In the genomic region with DNA sequence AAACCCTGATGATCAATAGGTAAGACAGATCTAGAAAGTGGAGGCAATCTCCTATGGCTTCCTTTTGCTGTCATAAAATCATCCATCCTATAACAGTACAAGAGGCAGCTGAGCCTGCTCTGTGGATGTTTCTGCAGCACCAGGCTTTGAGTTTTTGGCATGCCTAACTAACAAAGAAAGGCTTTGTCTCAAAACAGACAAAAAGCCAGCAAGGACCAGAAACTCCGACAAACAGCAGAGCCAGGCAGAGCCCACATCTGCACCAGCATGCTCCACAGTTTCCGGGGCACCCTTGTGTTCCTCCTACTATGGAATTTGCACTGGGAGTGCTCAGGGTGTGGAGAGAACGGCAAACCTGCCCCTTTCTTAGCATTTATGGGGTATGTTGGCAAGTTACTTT, we compare ENCODE assay signal across 12 mouse cellular contexts. TPM values are rescaled to one million over a fixed set of nuclear protein-coding genes. Genes with fewer than 3 reads are reported as not detected.
DNase-seq lines count a peak whose midpoint lies in the region; ATAC-seq and TF ChIP-seq lines count a peak whose summit lies in the region.
"Had no signal": no experiment of that assay in that cellular context is flagged by ENCODE, and none has a peak within 500 bp of the region (broad histone marks: within the 10 kb centered on the region; RNA-seq: fewer than 3 reads in every experiment).

No protein-coding gene starts in this region.

- no peak overlapping the region for H3K4me2 ChIP-seq in lung, postnatal 0 days (replicated peaks; ENCODE audit: low read depth, low read length)
- H3K4me2 ChIP-seq in embryonic facial prominence, embryonic 13.5 days = no peak overlapping the region
- H3K4me2 ChIP-seq in intestine, embryonic 15.5 days (replicated peaks) = no peak overlapping the region
- H3K4me2 ChIP-seq in stomach, embryonic 15.5 days = no peak overlapping the region
- H3K4me2 ChIP-seq: liver, embryonic 11.5 days had no signal

- no peaks in the 10 kb centered on the region; the same call in 1 of the 2 replicates for H3K4me1 ChIP-seq in lung, postnatal 0 days (ENCODE audit: insufficient read depth, low read depth, low read length)
- H3K4me1 ChIP-seq in embryonic facial prominence, embryonic 13.5 days = peaks cover 18% of the 10 kb centered on the region
- peaks cover 5% of the 10 kb centered on the region; the same call in 1 of the 2 replicates for H3K4me1 ChIP-seq in intestine, embryonic 15.5 days (replicated peaks)
- H3K4me1 ChIP-seq in stomach, embryonic 15.5 days = no peaks in the 10 kb centered on the region

- H3K36me3 ChIP-seq in lung, postnatal 0 days (ENCODE audit: insufficient read depth, low read length) = no peaks in the 10 kb centered on the region
- 0 out of 2 replicates have a peak, but pooled peaks cover 2% of the 10 kb centered on the region for H3K36me3 ChIP-seq in embryonic facial prominence, embryonic 13.5 days
- H3K36me3 ChIP-seq in intestine, embryonic 15.5 days = no peaks in the 10 kb centered on the region
- no peaks in the 10 kb centered on the region for H3K36me3 ChIP-seq in stomach, embryonic 15.5 days

- no peak for TF ChIP-seq CTCF in lung, postnatal 0 days (IDR thresholded peaks at IDR 0.05)

- H3K27me3 ChIP-seq in lung, postnatal 0 days (replicated peaks; ENCODE audit: insufficient read depth, low read length) = no peaks in the 10 kb centered on the region
- H3K27me3 ChIP-seq in embryonic facial prominence, embryonic 13.5 days = no peaks in the 10 kb centered on the region
- no peaks in the 10 kb centered on the region for H3K27me3 ChIP-seq in intestine, embryonic 15.5 days (replicated peaks)
- H3K27me3 ChIP-seq in stomach, embryonic 15.5 days (replicated peaks) = no peaks in the 10 kb centered on the region

- DNase-seq in lung, postnatal 0 days (ENCODE audit: low spot score) = no peak
- DNase-seq in lung, postnatal 25 days (ENCODE audit: low spot score) = no peak
- no peak for DNase-seq in testis, postnatal 14 days (ENCODE audit: low spot score)
- no peak for DNase-seq in natural killer cell, adult 2 months (ENCODE audit: low spot score in 2 of 2)
- DNase-seq: adrenal gland, postnatal 10 days; cerebellum, postnatal 10 days; kidney, postnatal 4 days had no signal

- WGBS in lung, postnatal 0 days = 54% methylated on average over 3 of the region's 3 CpGs
- 18% methylated on average over 3 of the region's 3 CpGs for WGBS in embryonic facial prominence, embryonic 13.5 days
- 42% methylated on average over 3 of the region's 3 CpGs for WGBS in intestine, embryonic 15.5 days
- WGBS in stomach, embryonic 15.5 days = 37% methylated on average over 3 of the region's 3 CpGs

- H3K9me3 ChIP-seq in lung, postnatal 0 days (ENCODE audit: low read length) = no peaks in the 10 kb centered on the region
- no peaks in the 10 kb centered on the region for H3K9me3 ChIP-seq in embryonic facial prominence, embryonic 13.5 days
- H3K9me3 ChIP-seq in intestine, embryonic 15.5 days = no peaks in the 10 kb centered on the region
- H3K9me3 ChIP-seq in stomach, embryonic 15.5 days = no peaks in the 10 kb centered on the region

- TF ChIP-seq EP300 in lung, postnatal 0 days (IDR thresholded peaks at IDR 0.05) = no peak

- no peak for ATAC-seq in lung, postnatal 0 days
- ATAC-seq in embryonic facial prominence, embryonic 13.5 days (ENCODE audit: insufficient number of reproducible peaks, insufficient read depth, low FRiP score, low TSS enrichment, low read depth) = no peak
- peak; percentile 77 for ATAC-seq in intestine, embryonic 15.5 days
- ATAC-seq in stomach, embryonic 15.5 days (ENCODE audit: insufficient read depth, low FRiP score, low read depth) = peak; percentile 53; the same call in 1 of the 2 replicates
- ATAC-seq in inflammation-experienced regulatory T-cells, adult 6 months = no peak

- peak overlapping the region; percentile 40; the same call in 1 of the 2 replicates for H3K27ac ChIP-seq in lung, postnatal 0 days (ENCODE audit: low read length)
- H3K27ac ChIP-seq in embryonic facial prominence, embryonic 13.5 days = peak overlapping the region; percentile 74; the same call in 1 of the 2 replicates
- H3K27ac ChIP-seq in intestine, embryonic 15.5 days = no peak overlapping the region
- H3K27ac ChIP-seq in stomach, embryonic 15.5 days = no peak overlapping the region

- no peak overlapping the region for H3K4me3 ChIP-seq in lung, postnatal 0 days (ENCODE audit: low read depth, low read length)
- H3K4me3 ChIP-seq in embryonic facial prominence, embryonic 13.5 days = no peak overlapping the region
- no peak overlapping the region for H3K4me3 ChIP-seq in intestine, embryonic 15.5 days (replicated peaks)
- no peak overlapping the region for H3K4me3 ChIP-seq in stomach, embryonic 15.5 days (replicated peaks)

- H3K9ac ChIP-seq in lung, postnatal 0 days (replicated peaks; ENCODE audit: low read depth) = no peak overlapping the region
- H3K9ac ChIP-seq in embryonic facial prominence, embryonic 13.5 days = no peak overlapping the region
- no peak overlapping the region for H3K9ac ChIP-seq in intestine, embryonic 15.5 days
- H3K9ac ChIP-seq in stomach, embryonic 15.5 days = no peak overlapping the region

RNA-seq across cellular contexts. Expression of a gene that starts 47.0 kb away (rescaled TPM):
- 47.3 and 55.7 TPM in 2 replicates for polyA plus RNA-seq in lung, postnatal 0 days (2015; fragmentation: Nextera tagmentation; extraction: Ambion mirVana)
- 120 and 125 TPM in 2 replicates for polyA plus RNA-seq in embryonic facial prominence, embryonic 13.5 days (2015; fragmentation: Nextera tagmentation; extraction: Ambion mirVana)
- polyA plus RNA-seq in intestine, embryonic 15.5 days (2015; fragmentation: Nextera tagmentation; extraction: Ambion mirVana) = 76.4 and 88.1 TPM in 2 replicates
- 76.5 and 87.8 TPM in 2 replicates for polyA plus RNA-seq in stomach, embryonic 15.5 days (2015; fragmentation: Nextera tagmentation; extraction: Ambion mirVana)
- 100 to 1,000 TPM in 1 of 3 experiments, 10 to 100 TPM in 2; 73.2 to 103 (median 86.4) TPM for polyA plus RNA-seq in inflammation-experienced regulatory T-cells, adult 6 months (2017; shearing (Covaris generic))

Comparison
In these comparisons a context has a peak if more than half of its experiments do, and no peak if none do; other contexts are left out.
1. ATAC-seq: peak in intestine, embryonic 15.5 days (single experiment) and stomach, embryonic 15.5 days (single experiment); none in lung, postnatal 0 days (single experiment), embryonic facial prominence, embryonic 13.5 days (single experiment) and inflammation-experienced regulatory T-cells, adult 6 months (single experiment).
2. H3K27ac ChIP-seq: peak in lung, postnatal 0 days (single experiment) and embryonic facial prominence, embryonic 13.5 days (single experiment); none in intestine, embryonic 15.5 days (single experiment) and stomach, embryonic 15.5 days (single experiment).